Mouse (Mus musculus): Measurements from ENCODE around the gene Rnaseh2b.

Gene Rnaseh2b

DNA sequence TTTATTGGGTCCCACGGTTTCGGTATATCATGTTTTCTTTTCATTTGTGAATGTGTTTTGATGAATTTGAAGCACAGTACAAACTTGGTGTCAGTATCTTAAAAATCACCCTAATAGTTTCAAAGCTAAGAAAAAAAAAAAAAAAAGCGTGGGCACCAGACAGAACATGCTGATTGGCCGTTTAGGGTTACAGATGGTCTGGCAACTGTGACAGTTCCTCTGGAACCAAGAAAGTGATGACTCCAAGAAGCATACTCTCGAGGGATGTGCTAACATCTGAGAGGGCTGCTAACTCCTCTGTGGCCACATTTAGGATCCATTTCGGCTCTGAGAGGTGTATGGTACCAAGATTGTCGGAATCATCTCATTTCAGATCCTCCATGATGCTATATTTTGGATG lies 62.8 kb downstream of the Rnaseh2b start:
- no peak for DNase-seq (ENCODE audit: low spot score in 2 of 2)

DNA sequence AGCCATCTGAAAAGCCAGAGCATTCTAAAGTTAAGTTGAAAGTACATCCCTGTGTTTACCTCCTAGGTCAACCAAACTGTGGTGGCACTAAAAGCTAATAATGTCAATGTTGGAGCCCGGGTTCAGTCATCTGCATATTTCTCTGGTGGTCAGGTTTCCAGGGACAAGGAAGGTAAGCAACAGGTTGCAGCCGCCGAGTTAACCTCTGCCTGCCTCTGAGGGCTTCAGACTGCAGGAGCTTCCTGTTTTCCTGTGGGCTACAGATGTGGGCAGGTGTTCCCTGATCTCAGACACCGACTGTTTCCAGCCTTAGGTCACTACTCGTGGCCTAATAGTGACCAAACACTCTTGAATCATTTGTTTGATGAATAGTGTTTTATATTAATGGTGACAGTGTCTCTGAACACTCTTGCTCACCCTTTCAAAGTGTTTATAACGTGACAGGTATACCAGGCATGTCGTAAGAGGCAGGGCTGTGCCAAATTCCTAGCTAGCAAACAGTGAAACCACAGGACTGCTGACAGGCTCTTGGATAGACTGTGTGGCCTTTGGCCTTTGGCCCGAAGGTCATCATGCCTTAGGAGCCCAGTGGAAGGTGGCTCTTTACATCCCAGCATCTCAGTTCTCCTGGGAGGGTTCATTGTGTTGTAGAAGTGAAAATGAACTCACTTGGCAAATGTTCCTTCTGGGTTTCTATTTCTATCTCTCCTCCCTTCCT lies 69.0 kb downstream of the Rnaseh2b start:
- no peak for DNase-seq (ENCODE audit: low spot score in 2 of 2)

DNA sequence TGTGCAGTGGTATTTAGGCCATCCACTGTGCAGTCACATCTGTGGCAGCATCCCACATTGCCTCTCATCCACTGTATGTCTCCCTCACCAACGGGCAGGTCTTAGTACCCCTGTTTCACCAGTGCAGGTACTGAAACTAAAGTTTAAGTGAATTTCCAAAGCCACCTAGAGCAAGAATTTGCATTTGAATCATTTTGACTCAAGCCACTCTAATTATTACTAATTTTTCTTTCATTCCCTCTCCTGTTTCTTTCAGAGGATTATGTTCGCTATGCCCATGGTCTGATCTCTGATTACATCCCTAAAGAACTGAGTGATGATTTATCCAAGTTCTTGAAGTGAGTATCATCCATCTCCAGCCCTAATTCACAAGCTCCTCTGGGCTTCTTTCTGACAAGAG lies 71.4 kb downstream of the Rnaseh2b start:
- DNase-seq (ENCODE audit: low spot score in 2 of 2) = no peak

DNA sequence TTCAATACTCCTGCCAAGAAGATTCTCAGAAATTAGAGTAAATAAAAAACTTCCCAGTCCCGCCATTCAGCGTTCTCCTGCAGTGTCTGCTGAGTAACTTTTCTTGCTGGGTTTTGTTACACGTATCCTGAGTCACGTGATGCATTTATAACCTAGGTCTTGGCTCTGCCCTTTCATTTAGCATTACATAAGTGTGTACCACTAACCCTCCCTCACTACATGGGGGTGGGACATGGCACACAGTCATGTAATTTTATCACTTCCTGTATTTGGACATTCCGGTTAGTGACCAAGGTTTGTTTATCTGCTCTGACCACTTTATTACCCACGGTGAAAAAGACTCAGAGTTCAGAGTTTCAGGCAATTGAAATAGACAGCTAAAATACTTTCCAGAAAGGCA lies 78.4 kb downstream of the Rnaseh2b start:
- no peak for DNase-seq (ENCODE audit: low spot score in 2 of 2)

DNA sequence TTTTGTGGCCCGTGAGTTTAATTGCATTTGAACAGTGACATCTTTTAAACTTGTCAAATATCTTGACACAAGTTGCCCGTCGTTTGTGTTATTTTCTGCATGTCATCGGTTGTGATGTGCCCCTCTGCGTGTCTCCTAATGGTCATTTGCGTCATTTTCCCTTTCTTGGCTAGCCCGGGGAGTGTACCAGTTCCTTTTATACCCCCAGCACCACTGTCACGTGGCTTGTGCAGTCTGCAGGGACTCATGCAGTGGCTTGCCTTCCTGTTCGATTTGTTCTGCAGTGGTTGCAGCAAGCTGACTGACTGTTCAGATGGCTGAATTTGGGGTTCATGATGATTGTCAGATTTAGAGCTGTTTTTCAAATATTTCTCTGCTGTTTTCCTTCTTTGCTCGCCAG lies 81.6 kb downstream of the Rnaseh2b start:
- DNase-seq (ENCODE audit: low spot score in 2 of 2) = no peak

DNA sequence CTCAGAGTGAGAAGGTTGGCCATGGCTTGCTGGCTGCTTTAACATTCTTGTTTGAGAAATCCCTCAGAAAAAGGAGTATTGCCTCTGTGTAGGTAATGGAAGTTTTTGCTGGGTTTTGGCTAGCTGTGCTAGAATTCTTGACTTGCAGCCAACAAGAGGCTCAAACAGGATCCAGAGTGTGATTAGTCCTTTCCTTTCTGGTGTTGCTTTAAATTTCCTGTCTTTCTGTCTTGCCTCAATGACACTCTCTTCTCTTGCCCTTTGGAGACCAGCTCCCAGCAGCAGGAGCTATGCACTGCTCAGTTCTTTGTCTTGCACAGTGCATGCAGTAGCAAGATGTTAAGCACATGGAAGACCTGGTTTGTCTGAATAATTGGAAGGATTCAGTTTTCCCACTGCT lies 83.3 kb downstream of the Rnaseh2b start:
- no peak for DNase-seq (ENCODE audit: low spot score in 2 of 2)

DNA sequence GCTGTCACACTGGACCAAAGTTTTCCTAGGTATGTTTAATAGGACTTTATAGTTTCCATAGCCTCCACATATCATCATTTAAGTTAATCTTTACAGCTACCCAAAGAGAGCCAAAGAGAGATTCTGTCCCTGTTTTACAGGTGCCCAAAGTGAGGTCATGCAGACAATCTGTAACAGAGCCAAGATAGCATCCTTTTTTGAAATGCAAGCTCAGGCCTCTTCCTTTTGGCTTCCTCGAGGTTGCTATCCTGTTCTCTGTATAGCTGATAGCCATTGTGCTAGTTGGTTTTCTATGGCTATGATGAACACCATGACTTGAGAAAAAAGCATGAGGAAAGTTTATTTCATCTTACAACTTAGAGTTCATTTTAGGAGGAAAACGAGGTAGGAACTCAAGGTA lies 83.7 kb downstream of the Rnaseh2b start:
- no peak for DNase-seq (ENCODE audit: low spot score in 2 of 2)

DNA sequence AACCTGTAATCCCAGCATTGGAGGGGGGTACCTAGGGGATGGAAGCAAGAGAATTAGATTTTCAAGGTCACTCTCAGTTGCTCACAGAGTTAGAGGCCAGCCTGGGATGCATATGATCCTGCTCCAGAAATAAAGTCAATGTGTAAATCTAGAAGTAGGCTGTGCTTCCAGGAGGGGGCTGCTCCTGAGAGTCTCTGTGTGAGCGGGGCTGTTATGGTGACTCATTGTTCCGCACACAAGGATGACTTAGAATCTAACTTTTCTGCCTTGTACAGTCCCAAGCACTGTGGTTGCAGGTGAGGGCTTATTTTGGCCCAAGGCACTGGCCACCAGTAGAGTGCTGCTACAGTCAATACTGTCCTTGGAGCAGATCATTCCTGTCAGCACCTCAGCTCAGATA lies 87.0 kb downstream of the Rnaseh2b start:
- no peak for DNase-seq (ENCODE audit: low spot score in 2 of 2)

DNA sequence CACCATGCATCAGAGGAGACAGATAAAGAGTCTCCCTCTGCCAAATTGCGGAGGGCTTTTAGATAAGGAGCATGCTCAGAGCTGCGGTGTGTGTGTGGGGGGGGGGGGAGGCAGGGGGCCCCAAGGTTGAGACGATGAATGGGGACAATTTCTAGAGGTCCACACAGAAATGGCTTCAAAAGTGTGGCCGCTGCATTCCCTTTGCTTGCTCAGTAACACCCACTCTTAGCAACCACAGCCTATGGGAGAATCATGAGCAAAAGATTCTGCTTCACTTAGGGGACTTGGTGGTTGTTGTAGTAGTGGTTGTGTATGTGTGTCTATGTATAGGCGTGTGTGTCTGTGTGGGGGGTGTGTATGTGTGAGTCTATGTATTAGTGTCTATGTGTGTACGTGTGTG lies 88.2 kb downstream of the Rnaseh2b start:
- DNase-seq (ENCODE audit: low spot score in 2 of 2) = no peak

DNA sequence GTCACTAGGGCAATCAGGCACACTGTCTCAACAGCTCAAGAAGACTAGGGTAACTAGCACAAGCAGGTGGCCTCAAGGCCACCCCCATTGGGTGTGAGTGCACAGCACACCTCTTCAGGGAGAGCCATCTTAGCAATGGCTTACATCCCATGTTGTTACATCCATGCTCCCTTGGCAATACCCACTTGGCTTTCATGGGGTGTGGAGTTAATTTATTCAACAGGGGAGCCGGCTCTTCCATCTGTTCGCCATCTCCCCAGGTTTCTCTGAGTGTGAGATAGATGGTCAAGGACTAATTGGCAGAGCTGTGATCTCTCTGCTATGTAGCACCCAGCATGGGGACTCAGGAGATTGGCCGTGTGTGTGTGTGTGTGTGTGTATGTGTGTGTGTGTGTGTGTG lies 90.7 kb downstream of the Rnaseh2b start:
- no peak for DNase-seq (ENCODE audit: low spot score in 2 of 2)

DNA sequence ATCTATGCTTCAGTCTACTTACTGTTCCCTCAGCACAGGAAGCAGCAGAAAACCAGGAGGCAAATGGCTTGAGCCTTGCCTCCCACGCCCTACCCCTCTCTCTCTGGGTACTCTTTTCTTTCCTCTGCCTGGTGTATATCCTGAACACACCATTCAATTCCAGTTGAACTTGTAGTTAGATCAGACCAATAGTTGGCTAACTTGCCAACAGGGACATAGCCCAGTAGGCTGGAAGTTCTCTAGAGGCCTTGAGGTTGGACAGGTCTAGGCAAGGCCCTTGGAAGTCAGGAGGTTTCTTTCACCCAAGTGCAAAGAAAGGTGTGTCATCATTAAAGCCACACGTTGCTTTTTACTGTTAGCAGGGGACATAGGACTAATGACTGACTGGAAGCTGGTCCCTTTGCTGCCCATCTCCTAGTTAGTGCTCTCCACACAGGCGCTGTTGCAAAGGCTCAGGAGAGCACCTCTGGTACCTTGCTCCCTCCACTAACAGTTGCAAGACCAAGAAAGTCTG lies 91.5 kb downstream of the Rnaseh2b start:
- no peak for DNase-seq (ENCODE audit: low spot score in 2 of 2)

DNA sequence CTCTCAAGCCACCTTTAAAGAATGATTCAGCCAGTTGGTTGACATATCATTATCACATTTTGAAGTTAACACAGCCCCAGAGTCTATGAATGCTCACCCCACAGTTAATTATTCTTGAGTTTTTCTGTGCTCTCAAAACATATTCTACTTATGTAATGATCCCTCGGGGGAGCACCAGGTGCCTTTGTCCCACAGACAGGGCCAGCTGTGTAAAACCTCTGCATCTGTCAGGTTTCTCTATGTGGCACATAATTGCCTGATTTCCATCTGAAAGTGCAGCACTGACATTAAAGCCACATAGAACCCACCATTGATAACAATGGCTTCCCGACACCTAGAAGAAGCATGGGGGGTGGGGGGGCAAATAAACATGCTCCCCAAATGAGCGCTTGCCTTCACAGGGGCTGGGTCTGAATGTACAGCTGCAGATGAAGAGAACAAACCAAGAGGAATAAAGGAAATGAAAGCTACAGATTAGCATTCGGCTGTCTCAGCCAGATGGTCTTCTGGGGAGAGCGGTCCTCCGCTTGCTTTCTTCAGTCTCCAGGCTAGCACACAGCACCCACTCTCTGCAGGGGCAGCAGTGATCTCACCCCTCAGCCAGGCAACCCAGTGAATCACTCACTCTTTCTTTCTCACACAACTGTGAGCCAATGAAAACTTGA lies 96.8 kb downstream of the Rnaseh2b start:
- DNase-seq (ENCODE audit: low spot score in 2 of 2) = peak in 1 of 2 experiments; percentile 23

DNA sequence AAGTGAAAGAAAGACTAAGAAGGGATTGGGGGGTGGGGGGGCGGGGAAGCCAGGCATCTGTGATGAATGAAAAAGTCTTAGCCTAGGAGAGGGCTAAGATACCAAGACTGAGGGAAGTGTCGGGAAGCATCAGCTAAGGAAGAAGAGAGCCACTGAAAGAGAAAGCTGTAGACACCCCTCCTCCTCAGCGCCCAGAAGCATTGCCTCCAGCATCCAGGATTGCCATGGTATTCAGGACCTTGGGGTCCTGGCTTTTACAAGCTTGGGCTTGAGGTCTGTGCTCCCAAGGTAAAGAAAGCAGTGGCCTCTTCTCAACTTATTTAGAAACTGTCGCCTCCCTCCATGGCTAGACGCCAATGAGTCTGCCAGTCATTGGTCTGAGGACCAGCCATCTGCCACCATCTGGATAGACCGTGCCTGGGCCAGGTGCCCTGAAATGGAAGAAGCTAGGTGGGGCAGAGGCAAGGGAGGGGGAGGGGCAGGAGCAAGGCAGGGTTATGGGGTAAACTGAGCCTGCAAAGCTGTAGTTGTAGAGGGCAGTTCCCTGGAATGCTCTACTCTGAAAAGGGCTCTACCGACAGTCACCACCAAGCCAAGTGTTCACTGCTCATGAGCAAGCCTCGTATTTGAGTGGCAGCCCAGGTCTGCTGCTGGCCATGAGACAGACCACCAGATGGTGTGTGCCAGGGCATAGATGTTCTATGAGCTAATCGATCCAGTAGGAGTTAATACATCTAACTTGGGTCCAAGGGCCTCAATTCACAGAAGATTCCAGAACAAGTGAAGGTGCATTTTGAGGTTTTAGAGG lies 97.5 kb downstream of the Rnaseh2b start:
- peak in 1 of 2 experiments; percentile 81 for DNase-seq (ENCODE audit: low spot score in 2 of 2)

DNA sequence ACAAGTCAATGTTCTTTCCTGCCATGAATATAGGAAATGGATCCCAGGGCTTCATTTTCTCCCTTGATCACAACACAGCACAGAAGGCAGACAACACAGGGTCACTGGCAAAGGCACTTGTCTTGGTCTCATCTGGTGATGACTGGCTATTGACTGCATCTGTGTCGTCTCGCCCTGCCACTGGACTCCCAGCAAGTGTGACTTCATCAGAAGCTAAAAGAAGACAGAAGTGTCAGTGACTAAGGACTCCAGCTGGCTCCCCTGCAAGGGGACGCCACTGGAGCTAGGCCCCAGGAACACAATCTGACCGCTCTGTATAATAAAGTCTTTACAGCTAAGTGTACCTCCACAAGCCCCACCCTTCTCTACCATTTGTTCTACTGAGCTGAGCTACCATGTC lies 100.4 kb downstream of the Rnaseh2b start:
- no peak for DNase-seq (ENCODE audit: low spot score in 2 of 2)

DNA sequence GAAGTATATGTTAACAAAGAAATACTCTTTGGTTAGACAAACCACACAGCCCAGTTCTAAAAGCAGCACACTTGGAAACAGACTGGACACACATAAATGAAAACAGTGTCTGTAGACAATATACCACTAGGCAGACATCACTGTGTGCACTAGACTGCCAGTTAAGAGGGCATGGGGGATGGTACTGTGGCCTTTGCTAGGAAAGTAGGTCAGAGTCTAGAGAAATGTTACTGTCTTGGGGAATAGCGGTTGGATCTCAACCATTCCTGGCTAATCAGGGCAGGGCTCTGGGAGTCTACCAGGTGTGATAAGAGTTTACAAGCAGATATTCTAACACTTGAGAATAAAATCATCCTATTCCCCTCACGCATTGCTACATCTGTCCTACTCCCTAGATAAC lies 103.0 kb downstream of the Rnaseh2b start:
- DNase-seq (ENCODE audit: low spot score in 2 of 2) = no peak

DNA sequence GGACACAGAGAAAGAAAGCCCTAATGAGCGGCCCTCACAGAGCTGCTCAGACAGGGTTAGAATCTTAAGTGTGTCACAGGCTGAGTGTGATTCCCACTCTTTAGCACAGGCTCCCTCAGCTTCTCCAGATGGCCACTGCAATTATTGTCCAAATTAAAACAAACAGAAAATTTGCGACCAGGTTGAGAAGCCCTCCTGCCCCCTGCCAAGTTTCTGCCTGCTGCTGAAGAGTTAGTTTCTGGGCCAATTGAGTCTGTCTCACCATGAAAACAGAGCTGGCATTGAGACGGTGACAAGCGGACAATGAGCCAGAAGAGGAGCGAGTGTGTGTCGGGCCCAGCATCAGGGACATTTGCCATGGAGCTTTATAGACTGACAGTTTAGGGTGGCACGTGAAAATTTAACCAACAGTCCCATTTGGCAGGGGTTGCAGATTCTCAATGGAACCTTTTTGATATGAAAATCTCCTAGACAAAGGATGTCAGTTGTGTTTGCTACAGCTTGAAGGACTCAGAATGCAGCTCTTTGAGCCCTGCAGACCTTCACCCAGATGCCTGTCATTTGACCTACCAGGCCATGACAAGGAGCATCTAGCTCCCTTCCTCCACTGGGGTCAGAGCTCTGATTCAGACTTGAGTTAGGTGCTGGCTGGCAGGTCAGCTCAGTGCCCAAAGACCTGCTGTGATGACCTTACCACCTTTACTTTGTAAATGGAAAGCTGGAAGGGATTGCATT lies 123.8 kb downstream of the Rnaseh2b start:
- DNase-seq (ENCODE audit: low spot score in 2 of 2) = peak in 1 of 2 experiments; percentile 61

DNA sequence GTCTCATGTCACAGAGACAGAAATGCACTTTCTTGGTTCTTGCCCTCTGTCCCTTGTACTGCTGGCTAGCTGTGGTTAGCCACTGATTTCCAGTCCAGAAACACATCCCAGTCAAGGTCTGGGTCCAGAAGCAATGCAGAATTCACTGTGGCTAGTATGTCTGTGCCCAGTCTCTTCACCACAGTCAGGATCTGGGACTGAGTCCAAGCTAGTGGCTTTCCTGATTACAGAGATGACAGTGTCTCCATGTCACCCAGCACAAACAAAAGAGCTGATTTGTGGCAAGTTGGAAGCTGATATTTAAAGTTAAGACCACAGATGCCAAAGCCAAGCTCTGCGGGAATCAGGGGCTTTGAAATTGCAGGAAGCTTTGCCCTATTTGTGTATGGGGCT lies 124.3 kb downstream of the Rnaseh2b start:
- DNase-seq (ENCODE audit: low spot score in 2 of 2) = peak in 1 of 2 experiments; percentile 64

DNA sequence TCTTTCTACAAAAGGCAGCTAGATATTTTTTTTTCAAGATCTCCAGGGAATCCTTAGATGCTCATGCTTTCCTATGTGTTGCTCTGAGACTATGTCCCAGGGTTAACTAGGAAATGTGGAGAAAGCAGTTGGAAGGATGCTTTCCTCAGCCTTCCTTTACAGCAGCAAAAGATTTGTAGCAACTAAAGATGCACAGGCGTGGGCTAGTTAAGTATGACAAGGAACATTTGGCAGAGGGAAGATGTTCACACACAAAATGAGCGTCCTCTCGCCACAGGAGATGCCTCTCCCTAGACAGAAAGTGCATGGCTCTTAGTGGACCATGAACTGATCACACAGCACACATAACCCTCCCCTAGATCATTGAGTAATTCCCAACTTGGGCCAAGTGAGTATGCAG lies 125.1 kb downstream of the Rnaseh2b start:
- no peak for DNase-seq (ENCODE audit: low spot score in 2 of 2)

DNA sequence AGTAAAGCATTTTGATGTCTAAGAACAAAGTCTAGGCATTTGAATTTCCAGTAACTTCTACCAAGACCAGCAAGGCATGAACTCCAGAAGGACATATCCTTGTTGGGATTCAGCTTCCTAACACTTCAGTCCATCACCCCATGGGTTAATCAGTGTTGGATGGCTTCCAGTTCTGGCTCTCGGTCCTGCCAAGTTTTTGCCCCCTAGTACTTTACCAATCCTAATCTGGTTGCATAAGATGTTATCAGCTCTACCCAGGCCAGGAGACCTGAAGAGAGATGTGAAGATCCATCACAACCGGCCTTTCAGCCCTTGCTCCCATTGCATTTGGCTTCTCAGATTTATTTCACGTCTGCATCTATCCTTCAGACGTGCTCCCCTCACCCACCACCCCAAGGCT lies 129.9 kb downstream of the Rnaseh2b start:
- peak in 1 of 2 experiments; percentile 17 for DNase-seq (ENCODE audit: low spot score in 2 of 2)
